Mouse (Mus musculus) gastrocnemius, postnatal 4 days (tissue): Measurements from ENCODE around the gene Mob2. TPM values are rescaled to one million over a fixed set of nuclear protein-coding genes. Genes with fewer than 3 reads are reported as not detected.
A peak's percentile ranks its signal among the peaks of the same experiment; 100 is the strongest.

ENCODE experiments used
- DNase-seq, 2 experiments: peaks; one replicate each; pipeline ENCODE4 v3.0.0; 2021 to 2022; ENCODE audit warnings: low spot score in 2 of 2, mixed read lengths in 2 of 2
- total RNA-seq, 2 experiments: library from RNA; stranded (reverse); gene quantifications; 2 replicates each; pipeline ENCODE4 v1.2.3; 2021

Gene Mob2
- total RNA-seq, 2 experiments from 2014 or later, result 45.0 to 47.9 TPM

GRCm38 (mm10) chr7:142030073-142030472 lies 30.8 kb downstream of the Mob2 start:
- DNase-seq, result no peak

GRCm38 (mm10) chr7:142025926-142026325 lies 34.9 kb downstream of the Mob2 start:
- DNase-seq, result no peak

- DNase-seq, result no peak
Measured at GRCm38 (mm10) chr7:142025196-142025595, 35.7 kb downstream of the Mob2 start.

- DNase-seq, result no peak
Measured at GRCm38 (mm10) chr7:142020827-142021226, 40.0 kb downstream of the Mob2 start.

GRCm38 (mm10) chr7:142019699-142020098 lies 41.2 kb downstream of the Mob2 start:
- DNase-seq, result no peak

- peak in 1 of 2 experiments; percentile 46 for DNase-seq
Measured at GRCm38 (mm10) chr7:142016562-142016961, 44.3 kb downstream of the Mob2 start.

- no peak for DNase-seq
Measured at GRCm38 (mm10) chr7:142001597-142002340, 59.1 kb downstream of the Mob2 start.

GRCm38 (mm10) chr7:142000661-142001060 lies 60.2 kb downstream of the Mob2 start:
- no peak for DNase-seq

- DNase-seq, result no peak
Measured at GRCm38 (mm10) chr7:141994121-141994520, 66.7 kb downstream of the Mob2 start.

- DNase-seq, result no peak
Measured at GRCm38 (mm10) chr7:141991183-141991582, 69.7 kb downstream of the Mob2 start.

GRCm38 (mm10) chr7:141988314-141988806 lies 72.5 kb downstream of the Mob2 start:
- no peak for DNase-seq

GRCm38 (mm10) chr7:141981237-141981636 lies 79.6 kb downstream of the Mob2 start:
- no peak for DNase-seq

GRCm38 (mm10) chr7:141979247-141979646 lies 81.6 kb downstream of the Mob2 start:
- DNase-seq, result no peak

GRCm38 (mm10) chr7:141978003-141978402 lies 82.9 kb downstream of the Mob2 start:
- no peak for DNase-seq

- no peak for DNase-seq
Measured at GRCm38 (mm10) chr7:141972831-141973619, 87.8 kb downstream of the Mob2 start.

- DNase-seq, result no peak
Measured at GRCm38 (mm10) chr7:141966281-141966680, 94.6 kb downstream of the Mob2 start.

GRCm38 (mm10) chr7:141962521-141962920 lies 98.3 kb downstream of the Mob2 start:
- DNase-seq, result no peak

- no peak for DNase-seq
Measured at GRCm38 (mm10) chr7:141961491-141961890, 99.4 kb downstream of the Mob2 start.

- no peak for DNase-seq
Measured at GRCm38 (mm10) chr7:141960926-141961325, 99.9 kb downstream of the Mob2 start.

- no peak for DNase-seq
Measured at GRCm38 (mm10) chr7:141959133-141959532, 101.7 kb downstream of the Mob2 start.
